Mouse (Mus musculus) retina, postnatal 7 days (tissue): ENCODE data around the gene B130006D01Rik.
A peak's percentile ranks its signal among the peaks of the same experiment; 100 is the strongest.
"Not testable (repeated sequence)": the region's sequence is repeated elsewhere in the genome, so short reads cannot be mapped to it uniquely, and the experiment has no call there.

Experiments
- DNase-seq: peaks from one replicate; pipeline ENCODE4 v3.0.0-alpha.2; 2012; ENCODE audit warnings: low read depth, low spot score

The B130006D01Rik gene

DNA sequence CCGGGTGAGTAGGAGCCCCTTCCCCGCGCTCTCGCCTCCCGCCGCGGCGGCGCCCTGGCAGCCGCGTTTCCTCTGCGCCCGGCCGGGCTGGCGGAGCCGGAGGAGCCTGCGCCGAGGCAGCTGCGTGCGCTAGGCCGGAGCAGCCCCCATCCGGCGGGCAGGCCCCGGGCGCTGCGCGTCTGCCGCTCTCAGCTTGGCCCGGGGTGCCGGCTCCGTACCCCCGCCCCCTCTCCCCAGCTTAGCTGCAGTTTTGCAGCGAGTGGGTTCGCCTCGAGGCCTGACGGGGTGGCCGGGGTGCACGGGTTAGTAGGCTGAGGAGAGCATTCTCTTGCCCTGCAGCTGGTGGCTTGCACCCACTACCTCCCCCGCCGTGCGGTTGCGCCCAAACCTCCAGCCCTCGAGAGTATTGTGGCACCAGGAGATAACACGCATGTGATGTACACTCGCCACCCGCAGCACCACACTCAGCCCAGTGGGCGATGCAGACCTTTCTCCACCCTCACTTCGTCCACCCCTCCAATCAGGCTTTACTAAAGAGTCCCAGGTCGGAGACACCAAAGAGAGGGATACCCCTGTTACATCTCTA is 10.1 kb upstream of the B130006D01Rik start:
- peak; percentile 28 for DNase-seq

DNA sequence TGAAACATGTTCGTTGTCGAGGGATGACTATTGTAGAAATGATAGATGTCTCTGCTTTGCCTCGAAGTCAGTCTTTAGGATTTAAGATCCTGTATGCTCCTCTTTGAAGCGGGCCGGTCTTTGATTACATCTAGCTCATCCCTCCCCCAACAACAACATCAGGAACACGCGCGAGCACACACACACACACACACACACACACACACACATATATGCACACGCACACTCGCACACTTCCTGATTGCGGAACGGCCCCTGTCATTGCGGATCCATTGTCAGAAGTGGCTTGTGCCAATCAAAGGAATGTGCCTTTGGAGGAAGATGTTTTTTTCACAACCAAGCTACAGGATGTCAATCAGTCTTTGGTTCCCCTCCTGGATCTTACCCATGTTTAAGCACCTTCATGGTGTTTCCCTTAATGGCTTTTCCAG is 9.6 kb upstream of the B130006D01Rik start:
- DNase-seq = no peak

DNA sequence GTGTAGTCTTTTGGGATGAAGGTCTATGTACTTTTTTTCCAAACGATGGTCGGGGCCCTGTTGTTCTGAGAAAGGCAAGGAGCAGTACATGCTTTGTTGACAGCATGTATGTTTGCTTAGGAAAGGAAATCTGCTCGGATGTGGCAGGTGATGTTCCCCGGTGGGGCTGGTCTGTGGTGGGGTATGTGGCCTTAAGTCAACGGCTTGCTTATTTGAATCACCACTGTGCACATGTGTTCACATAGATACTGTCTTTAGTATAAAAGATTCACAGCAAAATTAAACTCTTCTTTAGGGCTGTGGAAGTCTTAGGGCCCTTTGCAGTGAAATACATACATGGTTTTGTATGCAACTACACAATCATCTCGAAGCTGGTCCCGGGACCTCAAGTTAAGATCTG is 9.0 kb upstream of the B130006D01Rik start:
- no peak for DNase-seq

DNA sequence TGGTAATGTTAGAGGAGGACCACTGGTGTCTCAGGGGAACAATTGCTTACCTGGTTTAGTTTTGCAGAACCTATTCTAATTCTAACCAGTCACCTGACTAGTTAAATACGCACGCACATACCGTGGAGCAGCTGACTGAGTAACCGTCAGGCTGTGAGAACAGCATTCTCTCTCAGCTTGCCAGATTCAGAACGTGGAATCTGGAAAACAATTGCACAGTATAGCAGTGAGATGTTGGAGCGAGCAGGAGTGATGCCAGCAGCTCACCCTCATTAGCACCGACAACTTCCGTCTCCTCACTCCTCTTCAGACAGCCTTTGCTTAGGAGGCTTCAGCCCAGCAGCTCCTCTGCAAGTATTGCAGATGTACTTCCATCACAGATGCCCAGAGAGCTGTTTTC is 7.3 kb upstream of the B130006D01Rik start:
- no peak for DNase-seq

DNA sequence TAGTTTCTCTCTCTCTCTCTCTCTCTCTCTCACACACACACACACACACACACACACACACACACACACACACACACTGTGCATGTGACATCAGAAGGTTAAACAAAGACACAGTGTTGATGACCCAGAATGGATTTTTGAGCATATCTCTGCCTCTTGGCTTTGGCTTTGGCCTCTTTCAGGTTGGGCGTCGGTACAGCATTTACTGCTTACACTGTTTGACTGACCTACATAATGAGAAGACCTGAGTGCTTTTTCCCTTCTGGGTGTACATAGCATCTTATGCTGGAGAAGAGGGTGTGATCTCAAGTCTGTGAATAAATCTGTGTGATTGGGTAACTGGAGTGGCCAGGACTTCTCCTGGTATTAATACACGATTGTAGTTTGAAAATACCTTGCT is 4.0 kb upstream of the B130006D01Rik start:
- no peak for DNase-seq

DNA sequence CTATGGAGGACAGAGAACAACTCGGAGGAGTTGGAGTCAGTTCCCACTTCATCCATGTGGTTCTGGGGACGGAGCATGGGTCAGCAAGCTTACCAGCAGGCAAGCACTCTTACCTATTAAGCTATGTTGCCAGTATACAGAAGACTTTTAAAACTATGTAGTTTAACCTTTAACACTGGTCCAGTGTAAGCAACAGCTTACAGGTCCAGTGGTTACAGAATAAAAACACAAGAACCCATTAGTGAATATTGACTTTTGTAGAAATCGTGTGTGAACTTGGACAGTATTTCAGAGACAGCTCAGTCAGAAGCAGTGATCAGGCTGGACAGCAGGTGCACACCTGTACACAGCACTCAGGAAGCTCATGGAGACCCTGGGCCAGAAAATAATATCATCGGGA is 1.1 kb downstream of the B130006D01Rik start:
- DNase-seq = no peak

DNA sequence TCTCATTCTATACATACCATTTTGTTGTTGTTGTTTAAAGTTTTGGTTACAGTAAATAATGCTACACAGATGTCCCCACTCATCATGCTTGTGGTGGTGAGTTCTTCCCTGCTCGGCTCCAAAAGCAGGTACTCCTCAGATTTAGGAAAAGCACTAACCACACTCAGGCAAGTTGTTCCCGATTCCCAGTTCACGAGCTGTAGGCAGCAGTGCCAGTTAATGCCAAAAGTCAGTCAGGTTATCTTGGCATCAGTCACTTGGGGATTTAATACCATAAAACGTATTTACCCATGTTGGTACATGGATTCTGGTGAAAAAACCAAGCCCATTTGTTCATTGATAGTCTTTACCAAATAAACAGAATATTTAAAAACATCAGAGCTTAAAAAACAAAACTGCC is 2.8 kb downstream of the B130006D01Rik start:
- DNase-seq = no peak

DNA sequence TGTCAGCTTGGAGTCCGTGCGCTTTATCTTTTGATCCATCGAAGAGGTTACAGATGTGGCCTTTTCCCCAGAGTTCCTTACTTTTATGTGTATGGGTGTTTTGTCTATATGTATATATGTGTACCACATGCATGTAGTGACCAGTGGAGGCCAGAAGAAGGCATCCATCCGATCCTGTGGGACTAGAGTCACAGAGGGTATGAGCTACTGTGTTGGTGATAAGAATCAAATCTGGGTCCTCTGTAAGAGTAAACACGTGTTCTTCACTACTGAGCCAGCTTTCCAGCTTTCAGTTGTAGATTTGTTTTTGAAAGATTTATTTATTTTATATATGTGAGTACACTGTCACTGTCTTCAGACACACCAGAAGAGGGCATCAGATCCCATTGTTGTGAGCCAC is 4.6 kb downstream of the B130006D01Rik start:
- no peak for DNase-seq

DNA sequence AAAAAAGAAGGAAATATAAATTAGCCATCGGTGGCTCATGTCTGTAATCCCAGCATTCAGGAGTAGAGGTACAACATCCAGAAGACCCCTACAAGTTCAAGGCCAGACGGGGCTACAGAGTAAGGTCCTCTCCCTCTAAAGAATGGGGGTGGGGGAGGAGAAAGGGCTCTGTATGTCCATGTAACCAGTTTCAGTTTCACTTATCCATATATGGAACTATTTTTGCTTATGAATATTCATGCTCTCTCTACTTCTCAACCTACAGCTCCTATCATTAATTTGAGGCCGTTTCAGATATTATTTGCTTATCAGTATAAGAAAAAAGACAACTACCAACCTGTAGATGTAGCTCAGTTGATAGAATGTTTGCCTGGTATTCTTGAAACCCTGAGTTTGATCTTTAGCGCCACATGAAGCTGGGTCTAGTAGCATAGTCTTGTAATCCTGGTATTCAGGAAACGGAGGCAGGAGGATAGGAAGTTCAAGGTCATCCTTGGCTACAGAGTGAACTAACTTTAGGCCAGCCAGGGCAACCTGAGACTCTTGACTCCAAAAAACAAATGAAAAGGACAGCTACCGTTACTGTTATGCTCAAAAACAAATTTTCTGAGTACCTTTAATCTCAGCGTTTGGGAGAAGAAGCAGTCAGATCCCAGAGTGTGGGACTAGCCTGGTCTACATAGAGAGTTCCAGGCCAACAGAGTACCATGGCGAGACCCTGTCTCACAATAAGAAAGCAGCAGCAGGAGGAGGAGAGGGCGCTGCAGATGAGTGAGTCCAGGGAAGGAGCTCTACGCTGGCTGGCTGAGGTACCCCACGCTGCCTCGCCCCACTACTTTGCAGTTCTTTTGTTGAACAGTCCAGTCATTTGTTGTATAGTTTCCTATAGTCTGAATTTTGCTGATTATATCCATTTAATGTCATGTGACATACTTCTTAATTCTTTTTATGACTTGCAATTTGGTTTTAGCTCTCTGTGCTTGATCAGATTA is 5.8 kb downstream of the B130006D01Rik start:
- DNase-seq = no peak

DNA sequence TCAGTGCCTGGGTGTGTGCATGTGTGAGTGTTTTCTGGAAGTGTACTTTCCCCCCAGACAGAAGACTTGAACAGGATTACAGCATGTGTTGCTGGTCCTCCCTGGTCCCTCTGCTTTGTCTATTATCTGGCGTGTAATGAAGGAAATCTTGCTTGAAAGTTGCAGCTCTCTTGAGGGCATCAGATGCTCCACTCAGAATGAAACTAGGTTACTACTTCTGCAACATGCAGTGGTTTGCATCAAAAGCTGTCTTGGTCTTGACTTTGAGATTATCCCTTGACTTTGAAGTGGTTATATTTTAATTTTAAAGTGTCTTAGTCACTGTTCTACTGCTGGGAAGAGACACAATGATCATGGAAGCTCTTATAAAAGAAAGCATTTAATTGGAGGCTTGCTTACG is 11.1 kb downstream of the B130006D01Rik start:
- DNase-seq = no peak

DNA sequence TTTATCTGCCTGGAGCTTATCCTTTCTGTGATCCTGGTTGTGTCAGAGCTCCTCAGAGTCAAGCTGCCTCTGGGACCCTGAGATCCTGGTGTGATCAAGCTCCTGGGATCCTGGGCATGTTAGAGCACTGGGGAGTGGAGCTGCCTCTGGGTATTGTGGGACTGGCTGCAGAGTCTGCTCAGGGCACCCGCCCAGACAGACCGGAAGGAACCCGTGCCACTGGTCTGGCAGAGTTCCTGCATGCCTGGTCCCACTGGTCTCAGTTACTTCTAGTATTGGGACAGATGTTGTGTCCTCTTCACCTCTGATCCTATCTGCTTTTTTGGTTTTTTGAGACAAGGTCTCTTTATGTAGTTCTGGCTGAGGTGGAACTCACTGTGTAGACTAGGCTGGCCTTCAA is 14.4 kb downstream of the B130006D01Rik start:
- DNase-seq = no peak

DNA sequence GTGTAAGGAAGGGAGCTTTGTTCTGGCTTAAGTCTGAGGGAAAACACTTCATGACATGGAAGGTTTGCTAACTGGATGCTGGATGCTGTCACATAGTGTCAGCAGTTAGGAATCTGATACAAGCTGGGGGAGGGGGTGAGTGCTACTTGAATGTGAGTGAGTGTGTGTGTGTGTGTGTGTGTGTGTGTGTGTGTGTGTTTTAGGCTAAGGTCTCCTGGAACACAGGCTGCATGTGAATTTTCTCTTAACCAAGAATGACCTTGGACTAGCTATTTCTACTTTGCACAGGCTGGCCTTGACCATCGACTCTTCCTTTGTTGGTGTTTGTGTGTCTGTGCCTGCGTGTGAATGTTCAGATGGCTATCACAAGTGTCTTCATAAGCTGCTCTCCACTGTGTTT is 21.1 kb downstream of the B130006D01Rik start:
- DNase-seq = no peak

DNA sequence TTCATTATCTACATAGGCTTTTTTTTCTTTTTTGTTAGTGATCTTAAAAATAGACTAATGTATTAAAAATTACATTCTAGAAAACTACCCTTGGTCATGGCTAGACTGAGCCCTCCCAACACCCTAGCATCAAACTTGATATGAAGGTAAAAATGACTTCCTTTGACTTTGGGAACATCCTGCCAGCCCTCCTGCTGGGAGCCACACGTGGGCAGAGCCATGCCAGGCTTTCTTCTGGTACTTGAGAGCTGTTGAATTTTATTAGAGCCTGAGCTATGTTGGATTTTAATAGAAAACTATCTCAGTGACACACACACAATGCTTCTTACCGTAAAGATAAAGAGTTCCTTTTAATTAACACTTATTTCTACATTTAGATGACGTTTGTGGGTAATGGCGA is 23.4 kb downstream of the B130006D01Rik start:
- no peak for DNase-seq

DNA sequence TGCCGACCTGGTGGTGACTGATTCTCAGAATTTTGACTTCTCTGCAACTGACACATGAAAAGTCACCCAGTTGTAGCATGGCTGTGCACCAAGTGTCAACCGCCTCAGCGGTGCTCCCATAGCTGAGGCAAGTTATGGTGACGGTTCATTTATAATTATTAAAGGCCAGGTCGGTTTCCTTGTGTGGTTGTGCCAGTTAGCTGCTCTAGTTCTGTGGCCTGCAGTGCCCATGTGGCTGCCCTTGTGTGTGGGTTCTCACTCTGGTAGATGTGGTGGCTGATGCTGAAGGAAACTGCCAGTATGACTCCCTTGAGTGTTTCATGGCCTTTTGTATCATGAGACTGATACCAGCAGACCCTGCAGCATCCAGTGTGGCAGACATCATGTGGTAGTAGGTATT is 24.9 kb downstream of the B130006D01Rik start:
- no peak for DNase-seq

DNA sequence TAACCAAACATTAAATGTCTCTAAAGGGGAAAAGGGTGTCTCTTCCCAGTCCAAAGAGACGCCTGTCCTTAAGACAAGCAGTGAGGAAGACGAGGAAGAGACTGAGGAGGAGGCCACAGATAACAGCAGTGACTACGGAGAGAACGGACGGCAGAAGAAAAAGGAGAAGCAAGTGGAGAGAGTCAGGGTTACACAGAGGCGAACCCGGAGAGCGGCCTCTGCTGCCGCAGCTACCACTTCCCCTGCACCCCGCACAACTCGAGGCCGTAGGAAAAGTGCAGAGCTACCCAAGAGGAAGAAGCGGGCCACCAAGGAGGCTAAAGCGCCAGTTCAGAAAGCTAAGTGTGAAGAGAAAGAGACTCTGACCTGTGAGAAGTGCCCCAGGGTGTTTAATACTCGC is 26.2 kb downstream of the B130006D01Rik start:
- no peak for DNase-seq

DNA sequence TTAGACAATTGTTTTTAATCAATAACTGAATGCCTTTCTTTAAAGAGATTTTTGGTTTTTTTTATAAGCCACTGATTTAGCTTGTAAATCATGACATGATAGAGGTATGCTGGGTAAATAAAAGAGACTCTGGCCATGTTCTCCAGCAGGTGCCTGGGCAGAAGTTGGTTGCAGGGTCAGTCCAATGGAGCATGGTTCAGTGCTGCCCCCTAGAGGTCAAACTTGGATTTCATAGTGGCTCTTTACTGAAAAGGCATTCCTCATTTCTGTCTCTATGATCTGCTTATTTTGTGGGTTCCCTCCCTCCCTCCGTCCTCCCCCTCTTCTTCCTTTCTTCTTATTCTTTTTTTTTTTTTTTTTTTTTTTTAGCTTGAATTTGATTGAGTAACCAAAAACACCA is 27.6 kb downstream of the B130006D01Rik start:
- peak; percentile 66 for DNase-seq

DNA sequence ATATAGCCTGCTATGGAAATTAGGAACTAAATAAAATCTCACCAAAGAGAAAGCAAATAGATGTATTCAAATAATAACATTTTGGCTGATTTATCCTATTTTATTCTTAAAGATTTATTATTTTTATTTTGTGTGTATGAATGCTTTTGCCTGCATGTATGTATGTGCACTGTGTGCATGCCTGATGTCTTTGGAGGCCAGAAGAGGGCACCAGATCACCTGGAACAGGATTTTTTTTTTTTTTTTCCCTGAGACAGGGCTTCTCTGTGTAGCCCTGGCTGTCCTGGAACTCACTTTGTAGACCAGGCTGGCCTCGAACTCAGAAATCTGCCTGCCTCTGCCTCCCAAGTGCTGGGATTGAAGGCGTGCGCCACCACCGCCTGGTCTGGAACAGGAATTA is 31.8 kb downstream of the B130006D01Rik start:
- not testable (repeated sequence) for DNase-seq

DNA sequence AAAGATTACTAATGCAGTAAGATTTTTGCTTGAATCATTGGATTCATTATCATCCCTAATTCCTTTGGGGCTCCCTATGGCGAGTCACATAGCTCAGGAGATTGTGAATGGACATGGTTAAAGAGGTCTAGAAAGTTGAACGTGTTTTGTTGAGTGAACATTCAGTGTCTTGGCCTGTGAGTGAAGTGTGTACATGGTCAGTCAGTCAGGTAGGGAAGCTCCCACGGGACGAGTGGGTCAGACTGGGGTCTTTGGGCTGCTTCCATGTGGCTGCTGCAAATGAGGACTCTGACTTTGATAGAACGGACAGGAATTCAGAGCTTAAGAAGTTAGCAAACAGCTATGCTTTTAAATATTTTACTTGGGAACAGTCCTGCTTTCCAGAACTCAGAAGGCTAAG is 37.1 kb downstream of the B130006D01Rik start:
- no peak for DNase-seq

DNA sequence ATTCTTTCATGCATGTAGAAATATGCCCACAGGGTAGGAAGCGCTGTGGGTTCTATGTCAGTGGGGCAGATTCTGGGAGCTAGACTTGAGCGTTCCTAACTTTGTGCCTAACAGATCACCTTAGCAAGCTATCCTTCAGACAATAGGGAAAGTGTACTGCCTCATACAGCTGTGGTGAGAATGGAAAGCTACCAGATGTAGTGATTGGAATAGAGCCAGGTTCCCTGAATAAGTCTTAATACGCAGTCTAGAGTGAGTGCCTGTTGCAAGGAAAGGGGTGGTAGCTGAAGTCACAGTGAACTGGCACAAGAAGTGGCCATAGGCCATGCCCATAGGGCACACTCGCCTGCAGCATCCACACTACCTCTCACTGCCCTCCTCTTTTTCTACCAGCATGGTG is 39.6 kb downstream of the B130006D01Rik start:
- no peak for DNase-seq

DNA sequence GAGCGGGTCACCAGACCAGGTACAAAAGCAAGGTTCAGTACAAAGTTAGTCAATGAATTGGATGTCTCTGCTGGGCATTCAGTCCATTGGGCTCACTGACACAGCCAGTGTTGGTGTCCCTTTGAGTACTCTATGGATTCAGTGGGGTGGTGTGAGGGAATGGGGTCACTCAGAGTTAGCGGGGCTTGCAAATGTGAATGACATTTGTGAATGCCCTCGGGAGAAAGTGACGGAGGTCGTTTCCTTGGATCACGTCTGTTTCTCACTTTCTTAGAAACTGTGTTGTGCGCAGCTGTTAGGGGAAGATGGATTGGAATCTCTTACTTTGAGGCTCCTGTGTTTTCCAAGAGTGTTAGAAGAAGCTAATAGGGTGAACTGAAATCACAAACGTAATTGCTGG is 41.4 kb downstream of the B130006D01Rik start:
- DNase-seq = no peak

DNA sequence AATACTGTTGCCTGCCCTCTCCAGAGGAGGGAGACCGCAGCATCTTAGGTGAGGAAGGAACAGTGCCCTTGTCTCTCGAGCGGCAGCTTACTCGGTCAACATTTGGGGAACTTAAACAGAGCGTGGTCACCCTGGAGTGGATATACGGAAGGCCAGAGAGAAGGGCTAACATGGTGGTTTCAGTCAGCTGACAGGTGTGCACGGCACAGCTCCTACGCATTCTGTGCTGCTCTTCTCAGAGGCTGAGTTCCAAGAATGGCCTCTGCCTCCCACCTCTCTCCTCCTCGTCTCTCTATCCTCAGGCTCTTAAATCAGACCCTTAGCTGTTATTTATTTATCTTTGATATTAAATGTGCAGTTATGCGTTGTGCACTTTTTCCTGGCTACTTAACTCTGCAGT is 41.9 kb downstream of the B130006D01Rik start:
- DNase-seq = no peak

DNA sequence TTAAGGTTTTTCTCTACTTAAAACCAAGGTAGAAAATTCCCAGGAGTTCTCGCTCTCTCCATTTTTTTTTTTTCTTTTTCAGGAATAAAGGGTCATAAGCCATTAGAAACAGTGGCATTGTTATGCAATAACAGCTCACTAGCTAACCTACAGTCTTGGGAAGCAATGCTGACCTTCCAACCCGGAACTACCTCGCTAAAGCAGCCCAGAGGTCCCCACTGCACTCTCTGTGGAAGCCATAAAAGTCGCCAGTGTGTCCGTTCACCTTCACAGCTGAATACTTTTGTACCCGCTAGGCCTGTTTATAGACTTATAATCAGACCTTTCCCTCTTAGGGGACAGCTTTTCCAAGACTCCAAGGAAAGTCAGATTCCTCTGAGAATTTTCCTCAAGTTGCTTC is 44.9 kb downstream of the B130006D01Rik start:
- no peak for DNase-seq

DNA sequence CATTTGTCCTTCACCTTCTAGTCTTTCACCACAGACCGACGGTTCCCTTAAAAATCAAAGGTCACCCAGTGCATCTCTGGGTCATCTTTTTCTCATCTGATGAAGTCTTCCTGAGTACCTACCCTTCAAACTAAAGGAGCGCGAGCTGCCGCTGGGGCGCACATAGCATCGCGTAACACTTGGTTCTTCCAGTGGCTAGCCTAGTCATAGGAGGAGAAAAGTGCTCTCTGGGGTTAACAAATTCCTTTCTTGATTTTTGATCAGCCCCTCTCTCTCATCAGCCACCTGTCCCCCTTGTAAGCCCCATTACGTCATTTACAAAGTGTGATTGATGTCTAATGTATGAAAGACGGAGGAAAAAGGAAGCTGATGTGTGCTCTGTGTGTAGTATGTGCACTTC is 45.8 kb downstream of the B130006D01Rik start:
- no peak for DNase-seq
